Mouse (Mus musculus) 3T3-L1 (cell line): ENCODE measurements around the gene Coro2a.

Experiments used
- DNase-seq: peaks from one replicate; pipeline ENCODE4 v3.0.0-alpha.2; 2015; ENCODE audit warnings: low read depth, low spot score

The Coro2a gene

GRCm38 (mm10) chr4:46526798-46527557 lies 75.0 kb downstream of the Coro2a start:
- DNase-seq = peak; percentile 37

- DNase-seq = no peak
These were observed 75.8 kb downstream of the Coro2a start for GRCm38 (mm10) chr4:46526226-46526625.

GRCm38 (mm10) chr4:46523324-46523723 lies 78.7 kb downstream of the Coro2a start:
- no peak for DNase-seq

GRCm38 (mm10) chr4:46521457-46521856 lies 80.5 kb downstream of the Coro2a start:
- DNase-seq = no peak

- DNase-seq = no peak
These were observed 81.5 kb downstream of the Coro2a start for GRCm38 (mm10) chr4:46520491-46520890.

GRCm38 (mm10) chr4:46507736-46508460 lies 94.1 kb downstream of the Coro2a start:
- DNase-seq = peak; percentile 89

- DNase-seq = peak; percentile 86
These were observed 95.0 kb downstream of the Coro2a start for GRCm38 (mm10) chr4:46506801-46507610.

- peak; percentile 37 for DNase-seq
These were observed 96.5 kb downstream of the Coro2a start for GRCm38 (mm10) chr4:46505361-46506057.

- DNase-seq = no peak
These were observed 98.1 kb downstream of the Coro2a start for GRCm38 (mm10) chr4:46503881-46504280.

GRCm38 (mm10) chr4:46502606-46503502 lies 99.1 kb downstream of the Coro2a start:
- DNase-seq = no peak

GRCm38 (mm10) chr4:46498976-46499375 lies 103.0 kb downstream of the Coro2a start:
- DNase-seq = peak; percentile 61

- DNase-seq = no peak
These were observed 103.5 kb downstream of the Coro2a start for GRCm38 (mm10) chr4:46498511-46498910.

- DNase-seq = peak; percentile 83
These were observed 104.6 kb downstream of the Coro2a start for GRCm38 (mm10) chr4:46497286-46497892.

- DNase-seq = no peak
These were observed 106.5 kb downstream of the Coro2a start for GRCm38 (mm10) chr4:46495543-46495942.

GRCm38 (mm10) chr4:46493071-46493470 lies 108.9 kb downstream of the Coro2a start:
- no peak for DNase-seq

- DNase-seq = peak; percentile 95
These were observed 112.7 kb downstream of the Coro2a start, which contains the start of gene Nans for GRCm38 (mm10) chr4:46489028-46489925. Gene Nans (plus strand): TSS chr4:46489248.

- peak; percentile 39 for DNase-seq
These were observed 114.7 kb downstream of the Coro2a start for GRCm38 (mm10) chr4:46487348-46487747.
